Mouse (Mus musculus): ENCODE measurements around the gene Gbf1. TPM values are rescaled to one million over a fixed set of nuclear protein-coding genes. Genes with fewer than 3 reads are reported as not detected.

Gbf1 gene
- total and polyA plus RNA-seq, 3 experiments = 33.4 to 292 (median 111) TPM

DNA sequence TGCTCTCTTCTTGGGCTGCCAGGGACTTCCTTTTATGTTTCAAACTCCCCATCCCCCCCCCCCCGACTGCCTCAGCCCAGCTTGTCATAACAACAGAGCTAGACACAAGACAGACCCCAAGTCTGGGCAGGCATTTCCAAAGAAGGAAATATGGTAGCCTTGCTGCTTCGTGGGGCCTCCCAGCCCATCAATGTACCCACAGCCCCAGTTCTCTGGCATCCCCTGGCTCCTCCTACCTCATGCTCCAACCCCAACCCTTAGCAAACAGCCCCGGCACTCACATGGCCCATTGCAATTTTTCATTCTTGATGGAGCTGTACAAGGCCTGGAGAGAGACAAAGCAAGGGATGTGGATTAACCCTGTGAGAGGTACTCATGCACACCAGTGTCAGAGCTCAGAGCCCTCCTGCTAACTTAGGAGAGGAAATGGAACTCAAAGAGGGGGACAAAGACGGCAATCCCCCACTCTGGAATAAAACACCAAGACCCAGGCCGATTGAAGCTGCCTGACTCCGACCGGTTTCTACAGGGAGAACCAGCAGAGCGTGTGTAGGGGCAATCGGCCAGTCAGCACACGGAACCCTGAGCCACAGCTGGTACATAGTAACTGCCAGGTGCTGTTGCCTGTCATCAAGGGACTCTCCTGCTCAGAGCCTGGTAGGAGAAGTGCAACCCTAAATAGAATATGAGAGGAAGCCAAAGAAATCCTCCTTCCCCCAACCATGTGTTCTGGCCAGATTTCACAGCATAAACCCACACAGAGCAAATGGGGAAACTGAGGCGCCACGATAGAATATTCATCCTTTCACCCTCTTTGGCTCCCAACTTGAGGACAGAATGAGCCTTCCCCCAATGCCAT lies 163.7 kb downstream of the Gbf1 start:
- H3K9me3 ChIP-seq (replicated peaks) = peaks cover 11% of the 10 kb centered on the region
- ATAC-seq (ENCODE audit: extremely low read depth, insufficient number of reproducible peaks, low FRiP score, poor library complexity, severe bottlenecking) (no peak), DNase-seq (ENCODE audit: low spot score) (peak; percentile 21)
- peaks cover 74% of the 10 kb centered on the region for H3K4me1 ChIP-seq (ENCODE audit: insufficient read depth, low read depth, low read length)
- peaks cover 32% of the 10 kb centered on the region for H3K36me3 ChIP-seq (replicated peaks)
- TF ChIP-seq TAL1 (conservative IDR thresholded peaks at IDR 0.05; ENCODE audit: low read depth, low read length) (no peak), POLR2AphosphoS5 (IDR thresholded peaks at IDR 0.05; ENCODE audit: insufficient replicate concordance, low read depth, low read length) (no peak), GATA2 (IDR thresholded peaks at IDR 0.05; ENCODE audit: borderline replicate concordance, low read depth, low read length) (no peak), CTCF (IDR thresholded peaks at IDR 0.05; ENCODE audit: low read depth, low read length) (no peak), GATA1 (IDR thresholded peaks at IDR 0.05; ENCODE audit: borderline replicate concordance, low read length) (no peak)
- H3K4me3 ChIP-seq (ENCODE audit: low read depth, low read length) = no peak overlapping the region; the same call in 1 of the 2 replicates
- H3K27me3 ChIP-seq (ENCODE audit: insufficient read depth, low read length) = peaks cover 39% of the 10 kb centered on the region

DNA sequence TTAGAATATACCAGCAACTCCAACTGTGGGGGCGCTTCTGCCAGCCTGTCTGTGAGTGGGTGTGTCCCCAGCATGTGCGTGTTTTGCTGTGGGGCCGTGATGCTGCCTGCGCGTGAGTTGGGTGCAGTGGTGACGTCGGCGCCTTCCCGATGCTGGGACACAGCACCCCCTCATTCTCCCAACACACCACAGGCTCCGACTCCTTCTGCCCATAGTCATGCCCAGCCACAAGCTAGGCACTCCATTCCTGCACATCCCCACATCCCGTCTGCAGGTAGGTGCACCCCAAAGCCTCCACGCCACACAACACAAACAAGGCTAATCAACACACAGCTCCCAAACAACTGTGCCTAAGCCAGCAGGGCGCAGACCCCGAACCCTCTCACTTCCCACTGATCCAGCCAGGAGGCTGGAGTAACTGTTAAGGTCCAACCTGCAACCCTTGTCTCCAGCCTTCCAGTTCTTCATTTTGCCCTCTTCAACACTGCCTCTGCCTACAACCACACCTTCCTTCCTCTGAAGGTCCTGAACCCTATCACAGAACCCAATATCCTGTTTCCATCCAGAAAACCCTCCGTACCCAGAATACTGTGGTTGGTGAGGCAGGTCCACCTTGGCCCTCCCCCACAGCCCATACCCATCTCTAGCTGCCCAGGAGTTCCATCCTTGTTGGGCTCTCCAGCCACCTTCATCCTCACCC lies 164.7 kb downstream of the Gbf1 start:
- peaks cover 48% of the 10 kb centered on the region for H3K27me3 ChIP-seq (ENCODE audit: insufficient read depth, low read length)
- H3K4me1 ChIP-seq (ENCODE audit: insufficient read depth, low read depth, low read length) = peaks cover 83% of the 10 kb centered on the region
- ATAC-seq (ENCODE audit: extremely low read depth, insufficient number of reproducible peaks, low FRiP score, poor library complexity, severe bottlenecking) (no peak), DNase-seq (ENCODE audit: low spot score) (peak; percentile 1)
- no peak overlapping the region; the same call in 1 of the 2 replicates for H3K4me3 ChIP-seq (ENCODE audit: low read depth, low read length)
- peaks cover 11% of the 10 kb centered on the region for H3K9me3 ChIP-seq (replicated peaks)
- peaks cover 22% of the 10 kb centered on the region for H3K36me3 ChIP-seq (replicated peaks)
- TF ChIP-seq POLR2AphosphoS5 (IDR thresholded peaks at IDR 0.05; ENCODE audit: insufficient replicate concordance, low read depth, low read length) (no peak), GATA1 (IDR thresholded peaks at IDR 0.05; ENCODE audit: borderline replicate concordance, low read length) (no peak), TAL1 (conservative IDR thresholded peaks at IDR 0.05; ENCODE audit: low read depth, low read length) (no peak), GATA2 (IDR thresholded peaks at IDR 0.05; ENCODE audit: borderline replicate concordance, low read depth, low read length) (no peak), CTCF (IDR thresholded peaks at IDR 0.05; ENCODE audit: low read depth, low read length) (no peak)

DNA sequence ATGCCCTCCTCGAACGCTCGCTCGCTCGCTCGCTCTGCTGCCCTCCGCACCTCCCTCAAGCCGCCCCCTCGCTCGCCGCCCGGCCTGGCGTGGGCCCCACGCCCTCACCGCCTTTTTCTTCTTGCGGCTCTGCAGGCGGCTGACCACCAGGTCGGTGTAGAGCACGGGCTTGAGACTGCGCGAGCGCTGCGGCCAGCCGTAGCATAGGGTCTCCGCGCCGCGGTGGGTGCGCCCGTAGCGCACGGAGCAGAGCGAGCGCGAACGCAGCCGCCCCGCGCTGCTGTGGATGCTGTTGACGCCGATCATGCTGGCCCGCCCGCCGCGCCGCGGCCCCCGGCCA lies 165.2 kb downstream of the Gbf1 start:
- H3K36me3 ChIP-seq (replicated peaks) = peaks cover 16% of the 10 kb centered on the region
- peaks cover 11% of the 10 kb centered on the region for H3K9me3 ChIP-seq (replicated peaks)
- DNase-seq (ENCODE audit: low spot score) = no peak
- H3K4me3 ChIP-seq (ENCODE audit: low read depth, low read length) = no peak overlapping the region; the same call in 1 of the 2 replicates
- ATAC-seq (ENCODE audit: extremely low read depth, insufficient number of reproducible peaks, low FRiP score, poor library complexity, severe bottlenecking) = no peak
- H3K27me3 ChIP-seq (ENCODE audit: insufficient read depth, low read length) = peaks cover 53% of the 10 kb centered on the region
- peaks cover 85% of the 10 kb centered on the region for H3K4me1 ChIP-seq (ENCODE audit: insufficient read depth, low read depth, low read length)
- TF ChIP-seq GATA2 (IDR thresholded peaks at IDR 0.05; ENCODE audit: borderline replicate concordance, low read depth, low read length) (no peak), GATA1 (IDR thresholded peaks at IDR 0.05; ENCODE audit: borderline replicate concordance, low read length) (no peak), POLR2AphosphoS5 (IDR thresholded peaks at IDR 0.05; ENCODE audit: insufficient replicate concordance, low read depth, low read length) (no peak), TAL1 (conservative IDR thresholded peaks at IDR 0.05; ENCODE audit: low read depth, low read length) (no peak), CTCF (IDR thresholded peaks at IDR 0.05; ENCODE audit: low read depth, low read length) (no peak)

GRCm38 (mm10) chr19:46318031-46318471 lies 165.7 kb downstream of the Gbf1 start:
- no peak overlapping the region for H3K4me3 ChIP-seq (ENCODE audit: low read depth, low read length)
- peaks cover 11% of the 10 kb centered on the region for H3K36me3 ChIP-seq (replicated peaks)
- DNase-seq (ENCODE audit: low spot score) (peak; percentile 13), ATAC-seq (ENCODE audit: extremely low read depth, insufficient number of reproducible peaks, low FRiP score, poor library complexity, severe bottlenecking) (no peak)
- TF ChIP-seq TAL1 (conservative IDR thresholded peaks at IDR 0.05; ENCODE audit: low read depth, low read length) = no peak
- no peak for TF ChIP-seq POLR2AphosphoS5 (IDR thresholded peaks at IDR 0.05; ENCODE audit: insufficient replicate concordance, low read depth, low read length)
- no peak for TF ChIP-seq GATA2 (IDR thresholded peaks at IDR 0.05; ENCODE audit: borderline replicate concordance, low read depth, low read length)
- TF ChIP-seq CTCF (IDR thresholded peaks at IDR 0.05; ENCODE audit: low read depth, low read length) = no peak
- TF ChIP-seq GATA1 (IDR thresholded peaks at IDR 0.05; ENCODE audit: borderline replicate concordance, low read length) = no peak
- peaks cover 85% of the 10 kb centered on the region for H3K4me1 ChIP-seq (ENCODE audit: insufficient read depth, low read depth, low read length)
- H3K27me3 ChIP-seq (ENCODE audit: insufficient read depth, low read length) = peaks cover 59% of the 10 kb centered on the region
- peaks cover 11% of the 10 kb centered on the region for H3K9me3 ChIP-seq (replicated peaks)

DNA sequence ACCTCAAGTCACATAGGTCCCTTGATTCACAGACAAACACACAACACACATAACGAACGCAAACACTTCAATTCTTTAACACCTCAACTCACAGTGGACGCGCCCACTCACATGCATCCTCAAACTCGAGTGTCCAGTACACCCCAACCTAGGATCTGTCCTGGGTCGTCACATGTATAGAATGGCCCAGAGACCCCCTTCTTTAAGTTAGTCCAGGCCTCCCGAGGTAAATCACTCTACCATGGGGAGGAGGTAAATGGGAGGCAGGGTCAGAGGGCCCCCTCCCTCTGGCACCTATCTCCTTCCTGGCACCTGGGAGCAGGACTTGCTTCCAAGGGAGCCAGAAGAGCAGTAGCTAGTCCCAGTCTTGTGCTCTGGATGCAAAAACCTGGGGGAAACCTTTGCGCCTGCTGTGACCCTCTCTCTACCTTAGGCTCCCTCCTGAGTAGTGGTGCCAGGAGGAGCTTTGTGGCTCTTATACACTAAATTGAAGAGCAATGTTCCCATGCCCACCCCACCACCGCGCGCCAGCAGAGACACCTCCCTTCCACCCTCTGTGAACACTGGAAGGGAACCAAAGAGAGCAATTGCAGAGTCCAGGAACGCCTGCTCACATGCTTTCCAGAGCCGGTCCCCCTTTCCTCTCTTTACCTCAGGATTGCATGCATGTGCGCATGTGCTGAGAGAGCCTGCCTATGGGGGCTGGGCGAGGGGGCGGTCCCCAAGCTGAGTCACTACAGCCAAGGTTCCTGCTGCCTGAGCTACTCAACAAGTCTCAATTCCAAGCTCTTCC lies 166.5 kb downstream of the Gbf1 start:
- DNase-seq (ENCODE audit: low spot score) = peak; percentile 14
- TF ChIP-seq GATA1 (IDR thresholded peaks at IDR 0.05; ENCODE audit: borderline replicate concordance, low read length) (no peak), POLR2AphosphoS5 (IDR thresholded peaks at IDR 0.05; ENCODE audit: insufficient replicate concordance, low read depth, low read length) (no peak), GATA2 (IDR thresholded peaks at IDR 0.05; ENCODE audit: borderline replicate concordance, low read depth, low read length) (no peak), CTCF (IDR thresholded peaks at IDR 0.05; ENCODE audit: low read depth, low read length) (no peak), TAL1 (conservative IDR thresholded peaks at IDR 0.05; ENCODE audit: low read depth, low read length) (no peak)
- peaks cover 65% of the 10 kb centered on the region for H3K27me3 ChIP-seq (ENCODE audit: insufficient read depth, low read length)
- peaks cover 4% of the 10 kb centered on the region for H3K36me3 ChIP-seq (replicated peaks)
- ATAC-seq (ENCODE audit: extremely low read depth, insufficient number of reproducible peaks, low FRiP score, poor library complexity, severe bottlenecking) = no peak
- H3K4me3 ChIP-seq (ENCODE audit: low read depth, low read length) = no peak overlapping the region
- peaks cover 11% of the 10 kb centered on the region for H3K9me3 ChIP-seq (replicated peaks)
- H3K4me1 ChIP-seq (ENCODE audit: insufficient read depth, low read depth, low read length) = peaks cover 82% of the 10 kb centered on the region

Measured in G1E (cell line).